Mouse (Mus musculus) A20 (cell line): Measurements from ENCODE around the gene Slc30a4.

ENCODE experiments used
- DNase-seq: peaks from one replicate; pipeline ENCODE4 v3.0.0-alpha.2; 2011; ENCODE audit warnings: low read depth, low spot score

Gene Slc30a4

GRCm38 (mm10) chr2:122681379-122682137, 20.9 kb downstream of the Slc30a4 start:
- peak; percentile 36 for DNase-seq

- no peak for DNase-seq
Measured at GRCm38 (mm10) chr2:122675126-122675525, 27.3 kb downstream of the Slc30a4 start.

GRCm38 (mm10) chr2:122672841-122673240, 29.6 kb downstream of the Slc30a4 start:
- no peak for DNase-seq

- DNase-seq: no peak
Measured at GRCm38 (mm10) chr2:122671714-122672113, 30.7 kb downstream of the Slc30a4 start.

GRCm38 (mm10) chr2:122667856-122668255, 34.6 kb downstream of the Slc30a4 start:
- DNase-seq: peak; percentile 51

- DNase-seq: peak; percentile 56
Measured at GRCm38 (mm10) chr2:122665973-122666875, 36.2 kb downstream of the Slc30a4 start.

- no peak for DNase-seq
Measured at GRCm38 (mm10) chr2:122665253-122665972, 37.0 kb downstream of the Slc30a4 start.

GRCm38 (mm10) chr2:122659825-122660224, 42.6 kb downstream of the Slc30a4 start:
- no peak for DNase-seq

- DNase-seq: no peak
Measured at GRCm38 (mm10) chr2:122657707-122658524, 44.5 kb downstream of the Slc30a4 start.

GRCm38 (mm10) chr2:122656767-122657166, 45.7 kb downstream of the Slc30a4 start:
- no peak for DNase-seq

- no peak for DNase-seq
Measured at GRCm38 (mm10) chr2:122656052-122656451, 46.4 kb downstream of the Slc30a4 start.

- DNase-seq: peak; percentile 81
Measured at GRCm38 (mm10) chr2:122652096-122653084, 50.1 kb downstream of the Slc30a4 start.

GRCm38 (mm10) chr2:122638673-122639072, 63.8 kb downstream of the Slc30a4 start:
- no peak for DNase-seq

- DNase-seq: no peak
Measured at GRCm38 (mm10) chr2:122638029-122638428, 64.4 kb downstream of the Slc30a4 start.

GRCm38 (mm10) chr2:122637526-122637997, 64.9 kb downstream of the Slc30a4 start:
- DNase-seq: peak; percentile 60

GRCm38 (mm10) chr2:122636686-122637085, 65.8 kb downstream of the Slc30a4 start, which contains the start of gene AA467197:
TSS of gene AA467197 (plus strand) at chr2:122636986.
- DNase-seq: no peak
